Mouse (Mus musculus) spleen, adult 2 months (tissue): Measurements from ENCODE around the gene Pde3a.

Source experiments
- CTCF ChIP-seq: fragments of 200-500 bp; IDR thresholded peaks from 2 replicates; pipeline ENCODE4 v1.5.1; 2011; ENCODE audit warnings: mild to moderate bottlenecking, inconsistent platforms; ENCODE audit not compliant: insufficient read depth, insufficient read length, insufficient replicate concordance; ENCODE audit errors: extremely low read depth
- POLR2A ChIP-seq: fragments of 200-500 bp; IDR thresholded peaks from 2 replicates; pipeline ENCODE4 v1.6.1; 2011; ENCODE audit warnings: low read depth, low read length, inconsistent platforms

DNA sequence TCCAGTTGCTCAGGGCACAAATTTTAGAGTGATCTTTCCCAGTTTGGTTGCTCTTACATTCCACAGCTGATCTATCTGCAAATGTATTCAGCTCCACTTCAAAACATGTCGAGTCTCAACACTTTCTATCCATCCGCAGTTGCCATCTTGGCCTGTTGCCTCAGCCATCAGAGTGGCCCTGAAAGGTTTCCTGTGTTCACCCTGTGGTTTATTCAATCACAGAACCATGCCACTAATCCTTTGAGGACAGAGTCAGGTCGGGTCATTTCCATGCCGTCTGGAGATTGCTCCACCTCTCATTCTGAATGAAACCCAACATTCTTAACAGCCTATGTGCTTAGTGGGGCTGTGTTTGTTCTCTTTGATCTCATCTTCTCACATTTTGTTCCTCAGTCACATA, 73.9 kb downstream of the Pde3a start:
- no peak for TF ChIP-seq POLR2A
- no peak for TF ChIP-seq CTCF
